Mouse (Mus musculus) hindbrain, embryonic 14.5 days (tissue): ENCODE results near the gene Rab11a. TPM values are rescaled to one million over a fixed set of nuclear protein-coding genes. Genes with fewer than 3 reads are reported as not detected.
A peak's percentile ranks its signal among the peaks of the same experiment; 100 is the strongest.
"Not testable (repeated sequence)": the region's sequence is repeated elsewhere in the genome, so short reads cannot be mapped to it uniquely, and the experiment has no call there.

Experiments used
- ATAC-seq: fragments of 200-750 bp; cut with Nextera tagmentation; 2 replicates; pipeline ENCODE4 v1.8.0; 2017; ENCODE audit warnings: moderate number of reproducible peaks, mild to moderate bottlenecking, moderate TSS enrichment, moderate library complexity; ENCODE audit not compliant: low FRiP score
- DNase-seq: peaks from one replicate; pipeline ENCODE4 v3.0.0-alpha.2; 2015; ENCODE audit warnings: low spot score
- H3K27ac ChIP-seq: fragments of 300-500 bp; sonication (generic); 2 replicates; pipeline ENCODE4 v1.5.1; 2014; ENCODE audit warnings: mild to moderate bottlenecking, moderate library complexity
- H3K27me3 ChIP-seq: fragments of 300-500 bp; sonication (generic); 2 replicates; pipeline ENCODE4 v1.6.1; 2014; ENCODE audit warnings: mild to moderate bottlenecking, low read length, mixed read lengths; ENCODE audit not compliant: control insufficient read depth, insufficient read depth
- H3K36me3 ChIP-seq: fragments of 300-500 bp; sonication (generic); replicated peaks from 2 replicates; pipeline ENCODE4 v1.6.1; 2014; ENCODE audit not compliant: control insufficient read depth, insufficient read depth
- H3K4me1 ChIP-seq: fragments of 300-500 bp; sonication (generic); replicated peaks from 2 replicates; pipeline ENCODE4 v1.6.1; 2014; ENCODE audit warnings: antibody characterized with exemption, low read length, mixed read lengths; ENCODE audit not compliant: control insufficient read depth, insufficient read depth
- H3K4me2 ChIP-seq: fragments of 300-500 bp; sonication (generic); replicated peaks from 2 replicates; pipeline ENCODE4 v1.6.1; 2014; ENCODE audit warnings: mild to moderate bottlenecking, moderate library complexity
- H3K4me3 ChIP-seq: fragments of 300-500 bp; sonication (generic); replicated peaks from 2 replicates; pipeline ENCODE4 v1.5.1; 2014; ENCODE audit warnings: mild to moderate bottlenecking, low read length
- H3K9ac ChIP-seq: fragments of 300-500 bp; sonication (generic); 2 replicates; pipeline ENCODE4 v1.6.1; 2014
- H3K9me3 ChIP-seq: fragments of 300-500 bp; sonication (generic); 2 replicates; pipeline ENCODE4 v1.6.1; 2016; ENCODE audit warnings: low read length; ENCODE audit not compliant: control insufficient read depth
- WGBS: fragments of 180-500 bp; shearing (Covaris S2); extraction: QIAGEN DNeasy Blood & Tissue Kit; methylation state at CpG from one replicate; pipeline ENCODE4 v1.1.7; 2014; 5-methylcytosine and 5-hydroxymethylcytosine counted together
- polyA plus RNA-seq: library from polyadenylated mRNA; unstranded; fragments of >200 nt; fragmentation: Nextera tagmentation; extraction: Ambion mirVana; gene quantifications from 2 replicates; pipeline ENCODE4 v1.2.1, GENCODE M21; 2014

Gene Rab11a
- polyA plus RNA-seq, 1 experiment from 2014 or later: 457 TPM

GRCm38 (mm10) chr9:64690771-64691170 is 46.8 kb downstream of the Rab11a start:
- no peak overlapping the region for H3K4me2 ChIP-seq
- peaks cover 15% of the 10 kb centered on the region for H3K36me3 ChIP-seq
- H3K4me1 ChIP-seq: peaks cover 8% of the 10 kb centered on the region; the same call in 1 of the 2 replicates
- WGBS: 83% methylated on average over 2 of the region's 2 CpGs
- DNase-seq (no peak), ATAC-seq (peak; percentile 22; the same call in 1 of the 2 replicates)
- H3K27ac ChIP-seq: no peak overlapping the region
- H3K27me3 ChIP-seq: no peaks in the 10 kb centered on the region
- H3K9me3 ChIP-seq: no peaks in the 10 kb centered on the region
- H3K4me3 ChIP-seq: no peak overlapping the region
- no peak overlapping the region for H3K9ac ChIP-seq

GRCm38 (mm10) chr9:64688015-64688394 is 49.6 kb downstream of the Rab11a start:
- Histone ChIP-seq H3K36me3 (no peaks in the 10 kb centered on the region), H3K4me1 (peaks cover 8% of the 10 kb centered on the region; the same call in 1 of the 2 replicates), H3K9me3 (no peaks in the 10 kb centered on the region), H3K27ac (no peak overlapping the region), H3K4me3 (no peak overlapping the region), H3K9ac (no peak overlapping the region), H3K4me2 (no peak overlapping the region), H3K27me3 (no peaks in the 10 kb centered on the region)
- DNase-seq (no peak), ATAC-seq (no peak)
- WGBS: 44% methylated on average over 1 of the region's 1 CpGs

- no peaks in the 10 kb centered on the region for H3K9me3 ChIP-seq
- no peak overlapping the region for H3K4me2 ChIP-seq
- no peak overlapping the region for H3K9ac ChIP-seq
- no peak overlapping the region for H3K4me3 ChIP-seq
- H3K27ac ChIP-seq: no peak overlapping the region
- 48% methylated on average over 13 of the region's 13 CpGs for WGBS
- peaks cover 8% of the 10 kb centered on the region; the same call in 1 of the 2 replicates for H3K4me1 ChIP-seq
- no peak for DNase-seq
- no peak for ATAC-seq
- H3K36me3 ChIP-seq: no peaks in the 10 kb centered on the region
- H3K27me3 ChIP-seq: no peaks in the 10 kb centered on the region
These were observed 50.2 kb downstream of the Rab11a start for GRCm38 (mm10) chr9:64687122-64688014.

- H3K4me3 ChIP-seq, DNase-seq, H3K9ac ChIP-seq, H3K9me3 ChIP-seq, H3K27ac ChIP-seq, H3K4me2 ChIP-seq, H3K36me3 ChIP-seq, ATAC-seq, H3K27me3 ChIP-seq: not testable (repeated sequence)
- H3K4me1 ChIP-seq: peaks cover 13% of the 10 kb centered on the region; the same call in 1 of the 2 replicates
- 43% methylated on average over 7 of the region's 11 CpGs for WGBS
These were observed 65.9 kb downstream of the Rab11a start for GRCm38 (mm10) chr9:64671341-64672319.

GRCm38 (mm10) chr9:64668001-64668400 is 69.6 kb downstream of the Rab11a start:
- Histone ChIP-seq H3K9ac (no peak overlapping the region), H3K4me2 (no peak overlapping the region), H3K27ac (no peak overlapping the region), H3K36me3 (no peaks in the 10 kb centered on the region), H3K27me3 (no peaks in the 10 kb centered on the region), H3K4me3 (no peak overlapping the region), H3K9me3 (no peaks in the 10 kb centered on the region), H3K4me1 (peaks cover 29% of the 10 kb centered on the region)
- DNase-seq (no peak), ATAC-seq (no peak)
- WGBS: 35% methylated on average over 2 of the region's 2 CpGs

GRCm38 (mm10) chr9:64667513-64667912 is 70.0 kb downstream of the Rab11a start:
- H3K9ac ChIP-seq: no peak overlapping the region
- no peak for ATAC-seq
- peaks cover 29% of the 10 kb centered on the region for H3K4me1 ChIP-seq
- H3K4me3 ChIP-seq: no peak overlapping the region
- no peaks in the 10 kb centered on the region for H3K27me3 ChIP-seq
- no peaks in the 10 kb centered on the region for H3K36me3 ChIP-seq
- WGBS: 16% methylated on average over 5 of the region's 5 CpGs
- H3K27ac ChIP-seq: no peak overlapping the region
- DNase-seq: no peak
- no peak overlapping the region for H3K4me2 ChIP-seq
- H3K9me3 ChIP-seq: no peaks in the 10 kb centered on the region

- no peak for ATAC-seq
- DNase-seq: no peak
- Histone ChIP-seq H3K36me3 (no peaks in the 10 kb centered on the region), H3K4me2 (no peak overlapping the region), H3K4me3 (no peak overlapping the region), H3K27ac (no peak overlapping the region), H3K27me3 (no peaks in the 10 kb centered on the region), H3K9me3 (no peaks in the 10 kb centered on the region), H3K9ac (no peak overlapping the region), H3K4me1 (peaks cover 29% of the 10 kb centered on the region)
- 32% methylated on average over 4 of the region's 4 CpGs for WGBS
These were observed 71.0 kb downstream of the Rab11a start for GRCm38 (mm10) chr9:64666549-64666948.
